Mouse (Mus musculus) gastrocnemius, adult 2 months (tissue): ENCODE data around the gene Gm21060. TPM values are rescaled to one million over a fixed set of nuclear protein-coding genes. Genes with fewer than 3 reads are reported as not detected.
"Not testable (repeated sequence)": the region's sequence is repeated elsewhere in the genome, so short reads cannot be mapped to it uniquely, and the experiment has no call there.

Source experiments
- DNase-seq: peaks from one replicate; pipeline ENCODE4 v3.0.0; 2022
- H3K27ac ChIP-seq: fragments of 200-600 bp; 2 replicates; pipeline ENCODE4 v1.8.1; 2022; ENCODE audit warnings: mild to moderate bottlenecking
- H3K4me3 ChIP-seq: fragments of 200-600 bp; 2 replicates; pipeline ENCODE4 v1.8.1; 2022; ENCODE audit warnings: mild to moderate bottlenecking, moderate library complexity
- CTCF ChIP-seq: fragments of 200-600 bp; IDR thresholded peaks from 2 replicates; pipeline ENCODE4 v1.8.1; 2022; ENCODE audit warnings: antibody characterized with exemption, mild to moderate bottlenecking, moderate library complexity
- intact Hi-C: fragments of 180-260 bp; cut with DNase I; formaldehyde crosslinking; loops from one replicate; pipeline ENCODE4 v1.15.1; 2025
- long read RNA-seq, 2 experiments: library from polyadenylated mRNA; stranded (forward); transcript quantifications; one replicate each; pipeline ENCODE4 v2.0.0; 2021
- total RNA-seq, 2 experiments: library from RNA; stranded (reverse); gene quantifications; 2 replicates each; pipeline ENCODE4 v1.2.3; 2021

Gene Gm21060
- total RNA-seq, result not detected
- long read RNA-seq, experiment 1, result 0 reads
- long read RNA-seq, experiment 2, result 0 reads

GRCm38 (mm10) chr19:61296969-61297368 lies at the start of gene Gm21060:
TSS of gene Gm21060 (minus strand) at chr19:61297069.
- intact Hi-C loops, result no loop called here
- no peak within 1 kb of the TSS for H3K27ac ChIP-seq
- no peak for DNase-seq

GRCm38 (mm10) chr19:61320844-61321243 lies 24.0 kb upstream of the Gm21060 start:
- intact Hi-C loops, DNase-seq, H3K4me3 ChIP-seq, H3K27ac ChIP-seq: not testable (repeated sequence)

More at GRCm38 (mm10) chr19:61296969-61297368, at the start of gene Gm21060:
- TF ChIP-seq CTCF, result no peak
- H3K4me3 ChIP-seq, result no peak within 1 kb of the TSS

GRCm38 (mm10) chr19:61313185-61313584 lies 16.3 kb upstream of the Gm21060 start:
- DNase-seq, intact Hi-C loops, H3K4me3 ChIP-seq, H3K27ac ChIP-seq: not testable (repeated sequence)

- H3K27ac ChIP-seq, intact Hi-C loops, DNase-seq, H3K4me3 ChIP-seq: not testable (repeated sequence)
Observed at GRCm38 (mm10) chr19:61312400-61312799, 15.5 kb upstream of the Gm21060 start.

- H3K27ac ChIP-seq, H3K4me3 ChIP-seq, DNase-seq, intact Hi-C loops: not testable (repeated sequence)
Observed at GRCm38 (mm10) chr19:61308083-61308482, 11.2 kb upstream of the Gm21060 start.

- H3K4me3 ChIP-seq, DNase-seq, intact Hi-C loops, H3K27ac ChIP-seq: not testable (repeated sequence)
Observed at GRCm38 (mm10) chr19:61285033-61285432, 11.8 kb downstream of the Gm21060 start.

GRCm38 (mm10) chr19:61283581-61283980 lies 13.3 kb downstream of the Gm21060 start:
- no peak overlapping the region for H3K27ac ChIP-seq
- no peak for DNase-seq
- no peak for TF ChIP-seq CTCF
- intact Hi-C loops, result no loop called here
- no peak overlapping the region for H3K4me3 ChIP-seq

GRCm38 (mm10) chr19:61275446-61275845 lies 21.4 kb downstream of the Gm21060 start:
- no peak for DNase-seq
- intact Hi-C loops, result no loop called here
- no peak overlapping the region for H3K27ac ChIP-seq
- no peak overlapping the region for H3K4me3 ChIP-seq
- no peak for TF ChIP-seq CTCF

GRCm38 (mm10) chr19:61269141-61269540 lies 27.7 kb downstream of the Gm21060 start:
- H3K4me3 ChIP-seq, intact Hi-C loops, H3K27ac ChIP-seq, DNase-seq: not testable (repeated sequence)

- DNase-seq, result no peak
- no peak overlapping the region for H3K27ac ChIP-seq
- no peak for TF ChIP-seq CTCF
- H3K4me3 ChIP-seq, result no peak overlapping the region
- intact Hi-C loops, result no loop called here
Observed at GRCm38 (mm10) chr19:61267141-61267540, 29.7 kb downstream of the Gm21060 start.

- H3K27ac ChIP-seq, result no peak overlapping the region
- intact Hi-C loops, result no loop called here
- H3K4me3 ChIP-seq, result no peak overlapping the region
- no peak for DNase-seq
- no peak for TF ChIP-seq CTCF
Observed at GRCm38 (mm10) chr19:61266651-61267050, 30.2 kb downstream of the Gm21060 start.

- TF ChIP-seq CTCF, result no peak
- intact Hi-C loops, result no loop called here
Observed at GRCm38 (mm10) chr19:61266246-61266615, 30.6 kb downstream of the Gm21060 start.

GRCm38 (mm10) chr19:61265349-61266245 lies 31.3 kb downstream of the Gm21060 start:
- intact Hi-C loops, result no loop called here
- TF ChIP-seq CTCF, result peak; percentile 31
- no peak overlapping the region for H3K27ac ChIP-seq
- peak; percentile 25 for DNase-seq
- no peak overlapping the region for H3K4me3 ChIP-seq

More at GRCm38 (mm10) chr19:61266246-61266615, 30.6 kb downstream of the Gm21060 start:
- no peak overlapping the region for H3K4me3 ChIP-seq
- peak; percentile 30 for DNase-seq
- H3K27ac ChIP-seq, result no peak overlapping the region

GRCm38 (mm10) chr19:61264933-61265332 lies 31.9 kb downstream of the Gm21060 start:
- DNase-seq, result no peak
- no peak overlapping the region for H3K4me3 ChIP-seq
- TF ChIP-seq CTCF, result no peak
- intact Hi-C loops, result no loop called here
- no peak overlapping the region for H3K27ac ChIP-seq
